Mouse (Mus musculus): ENCODE data around the gene Ell. TPM values are rescaled to one million over a fixed set of nuclear protein-coding genes. Genes with fewer than 3 reads are reported as not detected.

Gene Ell
- total and polyA plus RNA-seq, 2 experiments = 10.0 to 25.0 TPM

DNA sequence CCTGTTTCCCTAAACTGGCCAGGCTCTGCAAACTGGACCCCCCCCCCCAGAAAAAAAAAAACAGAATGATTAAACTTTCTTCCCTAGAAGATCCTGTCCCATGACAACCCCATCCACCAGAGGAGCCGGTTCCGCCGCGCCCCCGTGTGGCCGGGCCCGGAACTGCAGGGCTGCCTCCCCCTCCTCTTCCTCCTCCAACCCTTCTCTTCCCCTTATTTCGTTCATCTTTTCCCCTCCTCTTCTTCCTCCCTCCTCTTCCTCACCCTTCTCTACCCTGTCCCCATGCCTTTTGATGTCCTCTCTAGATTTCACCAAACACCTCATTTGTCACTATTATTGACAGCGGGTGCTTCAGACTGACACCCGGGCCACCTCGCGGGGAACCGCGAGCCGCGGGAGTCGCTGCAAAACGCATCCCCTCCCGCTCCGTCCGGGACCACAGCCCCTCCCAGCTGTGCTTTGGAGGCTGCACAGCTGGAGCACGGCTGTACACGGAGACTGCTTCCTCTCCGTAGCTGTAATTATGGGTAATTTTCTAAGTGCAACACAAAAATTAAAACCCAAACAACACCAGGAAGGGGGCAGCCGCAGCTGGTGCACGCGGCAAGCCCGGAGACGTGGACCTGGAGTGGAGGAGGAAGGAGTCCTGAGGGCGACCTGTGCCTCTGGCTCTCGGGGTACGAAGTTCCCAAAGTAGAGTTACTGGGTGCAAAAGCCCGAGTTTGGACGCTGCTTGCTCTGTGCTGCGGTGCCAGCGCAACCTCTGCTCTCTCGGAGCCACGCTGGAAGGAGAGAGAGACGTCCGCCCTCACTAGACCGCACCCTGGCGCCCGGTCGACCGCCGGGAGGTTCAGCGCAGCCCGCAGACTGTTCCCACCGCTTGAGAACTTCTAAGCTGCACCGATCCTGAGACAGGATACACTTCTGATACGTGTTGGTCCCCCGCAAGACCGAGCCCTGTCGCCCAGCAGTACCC is 71.8 kb downstream of the Ell start:
- Histone ChIP-seq H3K27ac (replicated peaks; ENCODE audit: insufficient read depth, low read depth, low read length) (peak overlapping the region; percentile 88), H3K4me1 (ENCODE audit: control insufficient read depth, insufficient read depth, low read length) (peaks cover 4% of the 10 kb centered on the region; the same call in 1 of the 2 replicates), H3K79me2 (ENCODE audit: control insufficient read depth, insufficient read depth, low read length) (peaks cover 2% of the 10 kb centered on the region; the same call in 1 of the 2 replicates), H3K4me3 (ENCODE audit: insufficient read depth, low read depth, low read length) (peak overlapping the region; percentile 60), H3K9ac (ENCODE audit: low read depth, low read length) (peak overlapping the region; percentile 61), H3K27me3 (ENCODE audit: control insufficient read depth, insufficient read depth, low read length) (peaks cover 3% of the 10 kb centered on the region; the same call in 1 of the 2 replicates), H3K36me3 (ENCODE audit: control insufficient read depth, insufficient read depth, low read length) (no peaks in the 10 kb centered on the region)
- DNase-seq (ENCODE audit: extremely low read depth, low read depth, low spot score) = peak; percentile 65
- TF ChIP-seq POLR2A (IDR thresholded peaks at IDR 0.05; ENCODE audit: extremely low read depth, insufficient read depth, low read length) (no peak), CTCF (IDR thresholded peaks at IDR 0.05; ENCODE audit: low read depth, low read length) (peak; percentile 88)
- WGBS = under 1% methylated on average over 54 of the region's 54 CpGs

DNA sequence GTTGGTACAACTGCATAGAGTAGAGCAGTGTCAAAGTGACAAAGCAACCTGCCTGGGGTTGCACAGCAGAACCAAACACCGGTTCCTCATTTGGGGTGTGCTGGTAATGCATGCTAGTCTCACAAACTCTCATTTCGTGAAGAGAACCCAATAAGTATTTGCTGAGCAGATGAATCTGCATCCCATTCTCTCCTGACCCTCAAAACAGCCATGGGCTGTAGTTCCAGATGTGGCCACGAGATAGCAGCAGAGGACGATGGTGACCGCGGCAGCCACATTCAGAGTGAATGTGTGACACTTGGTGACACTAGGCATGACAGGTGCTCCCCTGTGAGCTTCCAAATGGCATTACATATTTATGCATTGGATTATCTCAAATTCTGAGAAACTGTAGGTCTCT is 72.6 kb downstream of the Ell start:
- Histone ChIP-seq H3K27ac (replicated peaks; ENCODE audit: insufficient read depth, low read depth, low read length) (peak overlapping the region; percentile 36), H3K79me2 (ENCODE audit: control insufficient read depth, insufficient read depth, low read length) (peaks cover 2% of the 10 kb centered on the region; the same call in 1 of the 2 replicates), H3K4me3 (ENCODE audit: insufficient read depth, low read depth, low read length) (peak overlapping the region; percentile 60; the same call in 1 of the 2 replicates), H3K9ac (ENCODE audit: low read depth, low read length) (peak overlapping the region; percentile 56), H3K4me1 (ENCODE audit: control insufficient read depth, insufficient read depth, low read length) (peaks cover 4% of the 10 kb centered on the region; the same call in 1 of the 2 replicates), H3K36me3 (ENCODE audit: control insufficient read depth, insufficient read depth, low read length) (no peaks in the 10 kb centered on the region), H3K27me3 (ENCODE audit: control insufficient read depth, insufficient read depth, low read length) (peaks cover 3% of the 10 kb centered on the region; the same call in 1 of the 2 replicates)
- DNase-seq (ENCODE audit: extremely low read depth, low read depth, low spot score) = peak; percentile 60
- no peak for TF ChIP-seq POLR2A (IDR thresholded peaks at IDR 0.05; ENCODE audit: extremely low read depth, insufficient read depth, low read length)
- peak; percentile 99 for TF ChIP-seq CTCF (IDR thresholded peaks at IDR 0.05; ENCODE audit: low read depth, low read length)
- under 1% methylated on average over 6 of the region's 6 CpGs for WGBS

GRCm38 (mm10) chr8:70613763-70614162 is 74.5 kb downstream of the Ell start:
- peaks cover 4% of the 10 kb centered on the region; the same call in 1 of the 2 replicates for H3K4me1 ChIP-seq (ENCODE audit: control insufficient read depth, insufficient read depth, low read length)
- H3K36me3 ChIP-seq (ENCODE audit: control insufficient read depth, insufficient read depth, low read length) = no peaks in the 10 kb centered on the region
- TF ChIP-seq POLR2A (IDR thresholded peaks at IDR 0.05; ENCODE audit: extremely low read depth, insufficient read depth, low read length) = no peak
- no peak for TF ChIP-seq CTCF (IDR thresholded peaks at IDR 0.05; ENCODE audit: low read depth, low read length)
- WGBS = 16% methylated on average over 1 of the region's 1 CpGs
- no peak overlapping the region for H3K27ac ChIP-seq (replicated peaks; ENCODE audit: insufficient read depth, low read depth, low read length)
- H3K4me3 ChIP-seq (ENCODE audit: insufficient read depth, low read depth, low read length) = no peak overlapping the region
- no peaks in the 10 kb centered on the region for H3K79me2 ChIP-seq (ENCODE audit: control insufficient read depth, insufficient read depth, low read length)
- no peaks in the 10 kb centered on the region for H3K27me3 ChIP-seq (ENCODE audit: control insufficient read depth, insufficient read depth, low read length)
- no peak for DNase-seq (ENCODE audit: extremely low read depth, low read depth, low spot score)
- no peak overlapping the region for H3K9ac ChIP-seq (ENCODE audit: low read depth, low read length)

DNA sequence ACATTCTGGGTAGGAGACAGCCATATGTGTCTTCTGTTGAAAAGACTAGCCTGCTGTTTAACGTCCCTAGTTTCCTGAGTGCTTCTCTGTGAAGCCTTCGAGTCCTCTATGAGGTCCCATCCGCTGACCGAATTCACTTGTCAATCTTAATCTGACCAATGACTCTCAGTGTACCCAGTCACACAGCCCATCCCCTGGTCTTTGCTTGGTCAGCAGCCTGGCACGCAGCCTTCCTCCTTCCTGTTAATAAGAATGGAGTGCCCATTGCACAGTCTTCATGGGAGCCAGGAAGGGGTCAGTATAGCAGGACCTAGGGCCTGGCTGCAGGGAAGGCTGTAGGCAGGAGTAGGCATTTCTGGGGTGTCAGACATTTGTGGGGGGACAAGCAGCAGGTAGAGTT is 75.2 kb downstream of the Ell start:
- TF ChIP-seq CTCF (IDR thresholded peaks at IDR 0.05; ENCODE audit: low read depth, low read length) = no peak
- no peak for TF ChIP-seq POLR2A (IDR thresholded peaks at IDR 0.05; ENCODE audit: extremely low read depth, insufficient read depth, low read length)
- H3K9ac ChIP-seq (ENCODE audit: low read depth, low read length) = no peak overlapping the region
- WGBS = 68% methylated on average over 5 of the region's 5 CpGs
- H3K27me3 ChIP-seq (ENCODE audit: control insufficient read depth, insufficient read depth, low read length) = no peaks in the 10 kb centered on the region
- H3K27ac ChIP-seq (replicated peaks; ENCODE audit: insufficient read depth, low read depth, low read length) = no peak overlapping the region
- H3K79me2 ChIP-seq (ENCODE audit: control insufficient read depth, insufficient read depth, low read length) = no peaks in the 10 kb centered on the region
- H3K4me1 ChIP-seq (ENCODE audit: control insufficient read depth, insufficient read depth, low read length) = peaks cover 3% of the 10 kb centered on the region; the same call in 1 of the 2 replicates
- H3K36me3 ChIP-seq (ENCODE audit: control insufficient read depth, insufficient read depth, low read length) = no peaks in the 10 kb centered on the region
- H3K4me3 ChIP-seq (ENCODE audit: insufficient read depth, low read depth, low read length) = no peak overlapping the region
- DNase-seq (ENCODE audit: extremely low read depth, low read depth, low spot score) = no peak

GRCm38 (mm10) chr8:70615281-70615680 is 76.0 kb downstream of the Ell start:
- DNase-seq (ENCODE audit: extremely low read depth, low read depth, low spot score) = no peak
- H3K27ac ChIP-seq (replicated peaks; ENCODE audit: insufficient read depth, low read depth, low read length) = no peak overlapping the region
- TF ChIP-seq POLR2A (IDR thresholded peaks at IDR 0.05; ENCODE audit: extremely low read depth, insufficient read depth, low read length) (no peak), CTCF (IDR thresholded peaks at IDR 0.05; ENCODE audit: low read depth, low read length) (no peak)
- no peaks in the 10 kb centered on the region for H3K36me3 ChIP-seq (ENCODE audit: control insufficient read depth, insufficient read depth, low read length)
- no peaks in the 10 kb centered on the region for H3K27me3 ChIP-seq (ENCODE audit: control insufficient read depth, insufficient read depth, low read length)
- WGBS = 91% methylated on average over 8 of the region's 8 CpGs
- no peak overlapping the region for H3K4me3 ChIP-seq (ENCODE audit: insufficient read depth, low read depth, low read length)
- H3K9ac ChIP-seq (ENCODE audit: low read depth, low read length) = no peak overlapping the region
- H3K4me1 ChIP-seq (ENCODE audit: control insufficient read depth, insufficient read depth, low read length) = peaks cover 3% of the 10 kb centered on the region; the same call in 1 of the 2 replicates
- H3K79me2 ChIP-seq (ENCODE audit: control insufficient read depth, insufficient read depth, low read length) = no peaks in the 10 kb centered on the region

All from liver, adult 2 months (tissue).